Mouse (Mus musculus) CH12.LX (cell line): ENCODE measurements around the gene Ppfibp2. TPM values are rescaled to one million over a fixed set of nuclear protein-coding genes. Genes with fewer than 3 reads are reported as not detected.
A peak's percentile ranks its signal among the peaks of the same experiment; 100 is the strongest.

ENCODE experiments used
- DNase-seq: peaks from one replicate; pipeline ENCODE4 v3.0.0-alpha.2; 2013; ENCODE audit errors: extremely low read depth
- H3K27ac ChIP-seq: 2 replicates; pipeline ENCODE4 v1.5.1; 2012; ENCODE audit warnings: low read depth, mild to moderate bottlenecking, control low read depth, moderate library complexity; ENCODE audit not compliant: insufficient read depth
- H3K27me3 ChIP-seq: replicated peaks from 2 replicates; pipeline ENCODE3; 2012; ENCODE audit warnings: inconsistent platforms
- H3K36me3 ChIP-seq, 2 experiments: replicated peaks in 1 of 2; 2 replicates each; pipeline versions ENCODE3 to v1.6.1; 2012; ENCODE audit warnings: inconsistent platforms in 1 of 2, low read length in 1 of 2, mild to moderate bottlenecking in 1 of 2, mixed read lengths in 1 of 2, moderate library complexity in 1 of 2; ENCODE audit not compliant: control insufficient read depth in 1 of 2, insufficient read depth in 1 of 2
- H3K4me1 ChIP-seq, 2 experiments: 2 replicates each; pipeline ENCODE4 v1.6.1; 2012; ENCODE audit warnings: inconsistent platforms in 1 of 2, moderate library complexity in 1 of 2; ENCODE audit not compliant: insufficient read depth in 2 of 2, control insufficient read depth in 1 of 2
- H3K4me2 ChIP-seq: 2 replicates; pipeline ENCODE4 v1.6.1; 2012; ENCODE audit warnings: low read depth, mild to moderate bottlenecking, control low read depth; ENCODE audit not compliant: poor library complexity, insufficient read depth, severe bottlenecking
- H3K4me3 ChIP-seq, 3 experiments: fragments of 150-350 bp in 1 of 3; sonication (generic) in 1 of 3; replicated peaks in 1 of 3; 2 replicates each; pipeline versions ENCODE3 to v1.5.1; 2011 to 2012; ENCODE audit warnings: low read depth in 2 of 3, low read length in 2 of 3, mild to moderate bottlenecking in 2 of 3, moderate library complexity in 2 of 3, control low read depth in 1 of 3, improper control_type of control experiment in 1 of 3, inconsistent platforms in 1 of 3, mixed read lengths in 1 of 3; ENCODE audit not compliant: poor library complexity in 1 of 3
- H3K79me2 ChIP-seq: replicated peaks from 2 replicates; pipeline ENCODE4 v1.6.1; 2012; ENCODE audit warnings: mild to moderate bottlenecking, moderate library complexity; ENCODE audit not compliant: control insufficient read depth, poor library complexity, insufficient read depth, severe bottlenecking; ENCODE audit errors: extremely low read depth
- H3K9ac ChIP-seq: 2 replicates; pipeline ENCODE4 v1.6.1; 2012; ENCODE audit warnings: low read depth, mild to moderate bottlenecking, control low read depth, moderate library complexity; ENCODE audit not compliant: insufficient read depth
- H3K9me3 ChIP-seq: replicated peaks from 2 replicates; pipeline ENCODE3; 2012; ENCODE audit warnings: low read length, inconsistent platforms, mixed read lengths
- CTCF ChIP-seq, 2 experiments: IDR thresholded peaks in 1 of 2; conservative IDR thresholded peaks in 1 of 2; 2 replicates each; pipeline ENCODE4 v1.5.1; 2011 to 2012; ENCODE audit warnings: low read depth in 2 of 2, low read length in 2 of 2, improper control_type of control experiment in 1 of 2, inconsistent platforms in 1 of 2, mild to moderate bottlenecking in 1 of 2, moderate library complexity in 1 of 2
- E2F4 ChIP-seq: IDR thresholded peaks from 2 replicates; pipeline ENCODE4 v1.6.1; 2011; ENCODE audit warnings: low read depth, low read length, improper control_type of control experiment; ENCODE audit not compliant: insufficient replicate concordance
- ELF1 ChIP-seq: IDR thresholded peaks from 2 replicates; pipeline ENCODE4 v1.6.1; 2014; ENCODE audit warnings: low read depth, mild to moderate bottlenecking, inconsistent platforms, low read length, improper control_type of control experiment
- ETS1 ChIP-seq: conservative IDR thresholded peaks from 2 replicates; pipeline ENCODE4 v1.6.1; 2012; ENCODE audit warnings: low read depth, mild to moderate bottlenecking, inconsistent platforms, low read length, improper control_type of control experiment, moderate library complexity
- GABPA ChIP-seq: IDR thresholded peaks from 2 replicates; pipeline ENCODE4 v1.6.1; 2012; ENCODE audit warnings: low read depth, low read length, improper control_type of control experiment, inconsistent platforms; ENCODE audit not compliant: insufficient replicate concordance
- JUN ChIP-seq: IDR thresholded peaks from 2 replicates; pipeline ENCODE4 v1.6.1; 2011; ENCODE audit warnings: low read depth, mild to moderate bottlenecking, low read length, improper control_type of control experiment, moderate library complexity; ENCODE audit not compliant: insufficient read depth
- KAT2A ChIP-seq: IDR thresholded peaks from 2 replicates; pipeline ENCODE4 v1.6.1; 2012; ENCODE audit warnings: low read length, improper control_type of control experiment, inconsistent platforms; ENCODE audit not compliant: insufficient replicate concordance
- MAFK ChIP-seq: IDR thresholded peaks from 2 replicates; pipeline ENCODE4 v1.6.1; 2011; ENCODE audit warnings: low read length, improper control_type of control experiment; ENCODE audit not compliant: insufficient replicate concordance
- MAX ChIP-seq: IDR thresholded peaks from 2 replicates; pipeline ENCODE4 v1.6.1; 2011; ENCODE audit warnings: low read length, improper control_type of control experiment
- MEF2A ChIP-seq: IDR thresholded peaks from 2 replicates; pipeline ENCODE4 v1.6.1; 2014; ENCODE audit warnings: low read depth, mild to moderate bottlenecking, inconsistent platforms, low read length, improper control_type of control experiment, borderline replicate concordance
- MYC ChIP-seq: IDR thresholded peaks from 2 replicates; pipeline ENCODE4 v1.6.1; 2011; ENCODE audit warnings: low read depth, mild to moderate bottlenecking, improper control_type of control experiment, low read length
- NRF1 ChIP-seq: IDR thresholded peaks from 2 replicates; pipeline ENCODE4 v1.6.1; 2014; ENCODE audit warnings: low read depth, mild to moderate bottlenecking, inconsistent platforms, low read length, improper control_type of control experiment, moderate library complexity
- POLR2A ChIP-seq: IDR thresholded peaks from 2 replicates; pipeline ENCODE4 v1.6.1; 2011; ENCODE audit warnings: low read depth, mild to moderate bottlenecking, improper control_type of control experiment, low read length
- POLR2AphosphoS2 ChIP-seq: IDR thresholded peaks from 2 replicates; pipeline ENCODE4 v1.6.1; 2011; ENCODE audit warnings: low read depth, low read length, improper control_type of control experiment
- RAD21 ChIP-seq: IDR thresholded peaks from 2 replicates; pipeline ENCODE4 v1.6.1; 2011; ENCODE audit warnings: low read depth, mild to moderate bottlenecking, low read length, improper control_type of control experiment, moderate library complexity
- SIN3A ChIP-seq: IDR thresholded peaks from 2 replicates; pipeline ENCODE4 v1.6.1; 2012; ENCODE audit warnings: low read length, improper control_type of control experiment, inconsistent platforms
- SMC3 ChIP-seq: IDR thresholded peaks from 2 replicates; pipeline ENCODE4 v1.6.1; 2011; ENCODE audit warnings: low read depth, low read length, improper control_type of control experiment
- TBP ChIP-seq: conservative IDR thresholded peaks from 2 replicates; pipeline ENCODE4 v1.6.1; 2011; ENCODE audit warnings: low read depth, low read length, improper control_type of control experiment
- USF1 ChIP-seq: IDR thresholded peaks from 2 replicates; pipeline ENCODE4 v1.6.1; 2014; ENCODE audit warnings: low read depth, mild to moderate bottlenecking, inconsistent platforms, low read length, improper control_type of control experiment
- ZC3H11A ChIP-seq: IDR thresholded peaks from 2 replicates; pipeline ENCODE4 v1.6.1; 2012; ENCODE audit warnings: low read depth, mild to moderate bottlenecking, inconsistent platforms, low read length, improper control_type of control experiment
- ZKSCAN1 ChIP-seq: IDR thresholded peaks from 2 replicates; pipeline ENCODE4 v1.6.1; 2012; ENCODE audit warnings: low read depth, inconsistent platforms, low read length, improper control_type of control experiment, borderline replicate concordance
- dilution Hi-C: fragments of 300-500 bp; cut with MboI; formaldehyde crosslinking; loops from 2 replicates; pipeline ENCODE4 v1.14.3; 2020; ENCODE audit warnings: low sequenced_read_pairs; ENCODE audit not compliant: extremely low pct_unique_long_range_greater_than_20kb, extremely low pct_ligation_motif_present
- in situ Hi-C: fragments of 300-500 bp; cut with MboI; formaldehyde crosslinking; loops from 3 replicates; pipeline ENCODE4 v1.14.3; 2019; ENCODE audit warnings: low sequenced_read_pairs, low pct_ligation_motif_present, low pct_unique_long_range_greater_than_20kb, mixed read lengths
- polyA plus RNA-seq: library from polyadenylated mRNA; unstranded; fragments of >175 nt; gene quantifications from 2 replicates; pipeline ENCODE4 v1.2.1, GENCODE M21; 2012; ENCODE audit warnings: low read depth; ENCODE audit not compliant: insufficient read length
- total RNA-seq, 2 experiments: library from RNA; depleted of rRNA; stranded (reverse); fragments of 300-350 nt in 1 of 2; fragments of >200 nt in 1 of 2; gene quantifications; 2 replicates each; pipeline ENCODE4 v1.2.3; 2012 to 2014

Gene Ppfibp2
- total and polyA plus RNA-seq, 3 experiments, result 30.2 to 40.3 (median 40.2) TPM

DNA sequence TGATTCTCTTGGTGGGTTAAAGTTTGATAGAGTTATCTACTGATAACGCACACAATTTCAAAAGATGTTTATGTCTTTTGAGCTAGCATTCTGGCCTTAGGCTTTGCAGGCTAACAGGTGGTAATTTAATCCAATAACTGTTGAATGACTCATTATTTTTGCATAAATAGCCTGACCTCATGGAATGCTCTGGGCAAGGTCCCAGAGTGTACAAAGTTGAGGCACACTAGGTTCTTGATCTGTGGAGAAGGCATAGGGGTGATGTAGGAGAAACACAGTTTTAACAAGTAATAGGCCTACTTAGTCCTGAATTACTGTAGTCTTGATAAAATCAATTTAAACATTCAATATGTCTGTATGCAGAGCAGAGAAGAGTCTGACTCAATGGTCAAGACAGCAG, 183.2 kb downstream of the Ppfibp2 start:
- H3K79me2 ChIP-seq, result no peaks in the 10 kb centered on the region
- in situ Hi-C loops, result no loop called here
- H3K36me3 ChIP-seq, result no peaks in the 10 kb centered on the region
- no peaks in the 10 kb centered on the region for H3K27me3 ChIP-seq
- H3K4me1 ChIP-seq, result no peaks in the 10 kb centered on the region
- dilution Hi-C loops, result no loop called here
- no peaks in the 10 kb centered on the region for H3K9me3 ChIP-seq
- no peak overlapping the region for H3K9ac ChIP-seq
- TF ChIP-seq RAD21 (no peak), SIN3A (no peak), MEF2A (no peak), JUN (no peak), ZC3H11A (no peak), MAFK (no peak), E2F4 (no peak), KAT2A (no peak), NRF1 (no peak), POLR2AphosphoS2 (no peak), ELF1 (no peak), USF1 (no peak), MAX (no peak), ETS1 (no peak), SMC3 (no peak), TBP (no peak), POLR2A (no peak), MYC (no peak), GABPA (no peak)
- H3K4me2 ChIP-seq, result no peak overlapping the region
- H3K27ac ChIP-seq, result no peak overlapping the region
- H3K4me3 ChIP-seq, result no peak overlapping the region
- no peak for DNase-seq

DNA sequence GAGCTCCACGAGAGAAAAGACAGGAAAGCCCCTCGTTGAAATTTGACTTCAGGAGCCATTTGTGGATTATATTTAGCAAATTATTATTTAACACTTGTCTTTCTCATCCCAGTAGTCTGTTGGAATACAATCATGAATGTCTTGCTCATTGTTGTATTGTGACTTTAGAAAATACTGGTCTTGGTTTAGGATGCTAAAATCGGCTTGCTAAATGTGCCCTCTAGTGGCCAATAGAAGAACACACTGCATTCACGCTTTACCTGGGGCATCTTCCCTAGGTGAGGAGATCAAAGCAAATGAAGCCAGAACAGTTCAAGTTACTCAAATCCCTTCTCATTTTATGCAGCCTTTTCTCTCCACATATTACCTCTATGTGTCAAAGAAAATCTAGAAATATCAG, 184.6 kb downstream of the Ppfibp2 start:
- DNase-seq, result peak; percentile 34
- dilution Hi-C loops, result no loop called here

More for the DNA sequence above, 184.6 kb downstream of the Ppfibp2 start:
- H3K4me1 ChIP-seq, result no peaks in the 10 kb centered on the region
- H3K27ac ChIP-seq, result no peak overlapping the region
- no peaks in the 10 kb centered on the region for H3K36me3 ChIP-seq
- in situ Hi-C loops, result no loop called here
- no peaks in the 10 kb centered on the region for H3K27me3 ChIP-seq
- no peak overlapping the region for H3K4me2 ChIP-seq
- no peak overlapping the region for H3K9ac ChIP-seq
- H3K9me3 ChIP-seq, result no peaks in the 10 kb centered on the region
- H3K79me2 ChIP-seq, result no peaks in the 10 kb centered on the region
- H3K4me3 ChIP-seq, result no peak overlapping the region
- TF ChIP-seq RAD21 (peak; percentile 75), SMC3 (peak; percentile 73), CTCF (conservative IDR thresholded peaks at IDR 0.05 in 1 of 2, IDR thresholded peaks at IDR 0.05 in 1 of 2; ENCODE audit: low read depth in 2 of 2, low read length in 2 of 2) (peak; percentile 79 to 91), ZKSCAN1 (no peak)
